In the genomic region with DNA sequence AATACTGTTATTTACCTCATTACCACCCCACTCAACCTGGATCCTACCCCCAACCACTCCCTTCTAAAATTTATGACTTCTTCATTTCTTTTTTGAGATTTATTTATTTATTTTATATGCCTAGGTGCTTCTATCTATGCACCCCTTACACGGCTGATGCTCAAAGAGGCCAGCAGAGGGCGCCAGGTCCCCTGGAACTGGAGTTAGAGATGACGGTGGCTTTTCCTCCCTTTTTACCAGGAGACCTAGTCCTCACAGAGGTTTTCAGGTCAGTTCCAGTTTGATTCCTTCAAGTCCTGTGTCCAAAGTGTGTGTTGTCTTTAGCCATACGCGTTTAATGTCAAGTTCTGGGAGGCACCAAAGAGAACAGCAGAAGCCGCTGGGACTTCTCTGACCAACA, we compare ENCODE assay signal across 8 mouse cellular contexts. TPM values are rescaled to one million over a fixed set of nuclear protein-coding genes. Genes with fewer than 3 reads are reported as not detected.
DNase-seq lines count a peak whose midpoint lies in the region; ATAC-seq and TF ChIP-seq lines count a peak whose summit lies in the region.

No protein-coding gene starts in this region.

- TF ChIP-seq CTCF in left cerebral cortex, adult 2 months (IDR thresholded peaks at IDR 0.05), result peak; percentile 87
- peak; percentile 87 for TF ChIP-seq CTCF in Patski (IDR thresholded peaks at IDR 0.05)
- peak; percentile 56 for TF ChIP-seq CTCF in cerebellum, adult 2 months (IDR thresholded peaks at IDR 0.05; ENCODE audit: borderline replicate concordance, insufficient read depth, low read depth, low read length)
- peak; percentile 91 for TF ChIP-seq CTCF in liver, embryonic 14.5 days (IDR thresholded peaks at IDR 0.05; ENCODE audit: low read depth)

- H3K27ac ChIP-seq in left cerebral cortex, adult 2 months, result no peak overlapping the region
- H3K27ac ChIP-seq in cerebellum, adult 2 months (ENCODE audit: insufficient read depth, low read length), result no peak overlapping the region
- H3K27ac ChIP-seq in liver, embryonic 14.5 days, result no peak overlapping the region

- intact Hi-C loops in left cerebral cortex, adult 2 months (cut with DNase I), result loop anchor here (1.0 to 10.0 kb wide), 5 partner anchors 62 to 602 kb away; no protein-coding TSS in a partner anchor

- POLR2A ChIA-PET in Patski (lab: Charles Lee), result no interaction called here

- WGBS in cerebellum, adult 2 months, result 22% methylated on average over 6 of the region's 6 CpGs
- WGBS in liver, embryonic 14.5 days (ENCODE audit: insufficient replicate concordance), result 15% methylated on average over 6 of the region's 6 CpGs

- H3K4me1 ChIP-seq in cerebellum, adult 2 months (ENCODE audit: control insufficient read depth, insufficient read depth, low read length), result no peaks in the 10 kb centered on the region
- H3K4me1 ChIP-seq in liver, embryonic 14.5 days (replicated peaks; ENCODE audit: control insufficient read depth in 2 of 2, insufficient read depth in 2 of 2, low read length in 1 of 2), result no peaks in the 10 kb centered on the region; a peak in 1 of 4 replicates

- peak; percentile 42 to 57 for DNase-seq in left cerebral cortex, adult 2 months (ENCODE audit: extremely low spot score in 1 of 2, low spot score in 2 of 2)
- no peak for DNase-seq in left cerebral cortex, adult 11 months (ENCODE audit: low spot score)
- DNase-seq in Patski (ENCODE audit: low read depth, low spot score), result no peak
- DNase-seq in cerebellum, adult 2 months, result peak; percentile 37 to 38
- DNase-seq in heart, adult 9 months (ENCODE audit: low spot score in 2 of 2), result peak; percentile 25 to 35
- peak in 2 of 3 experiments; percentile 54 to 56 for DNase-seq in liver, embryonic 14.5 days (ENCODE audit: low read depth in 3 of 3, low spot score in 3 of 3)
- peak; percentile 44 for DNase-seq in skeletal muscle tissue, adult 2 months (ENCODE audit: low read depth, low spot score)

- H3K27me3 ChIP-seq in Patski, result no peaks in the 10 kb centered on the region
- H3K27me3 ChIP-seq in cerebellum, adult 2 months (ENCODE audit: control insufficient read depth, insufficient read depth, low read length), result no peaks in the 10 kb centered on the region
- H3K27me3 ChIP-seq in liver, embryonic 14.5 days (ENCODE audit: control insufficient read depth, insufficient read depth, low read length), result 0 out of 2 replicates have a peak, but pooled peaks cover 3% of the 10 kb centered on the region

- H3K9me3 ChIP-seq in liver, embryonic 14.5 days (ENCODE audit: control insufficient read depth, low read length), result no peaks in the 10 kb centered on the region

- no peak for TF ChIP-seq EP300 in liver, embryonic 14.5 days (IDR thresholded peaks at IDR 0.05; ENCODE audit: low read depth)

- no peak overlapping the region for H3K4me3 ChIP-seq in left cerebral cortex, adult 2 months
- no peak overlapping the region for H3K4me3 ChIP-seq in cerebellum, adult 2 months (replicated peaks; ENCODE audit: insufficient read depth, low read depth, low read length)
- H3K4me3 ChIP-seq in liver, embryonic 14.5 days (ENCODE audit: insufficient read depth in 1 of 2, low read depth in 2 of 2, low read length in 2 of 2), result no peak overlapping the region

- CTCF ChIA-PET in Patski (lab: Charles Lee), result interaction anchor here (1.0 to 6.3 kb wide), 8 partner anchors 8 to 448 kb away, joined by 3 to 41 read pairs (median 4); no protein-coding TSS in a partner anchor

- TF ChIP-seq POLR2A in cerebellum, adult 2 months (IDR thresholded peaks at IDR 0.05; ENCODE audit: borderline replicate concordance, insufficient read depth, low read length), result no peak

- in situ Hi-C loops in Patski (cut with MboI; ENCODE audit: low pct_unique_long_range_greater_than_20kb), result loop anchor here (5.0 to 10.0 kb wide), 3 partner anchors 312 to 595 kb away; no protein-coding TSS in a partner anchor

- ATAC-seq in Patski, result no peak
- ATAC-seq in liver, embryonic 14.5 days (ENCODE audit: insufficient read depth), result no peak
- ATAC-seq in inflammation-experienced regulatory T-cells, adult 6 months, result no peak

- no peak overlapping the region for H3K4me2 ChIP-seq in liver, embryonic 14.5 days (ENCODE audit: low read depth)

- no peak overlapping the region for H3K9ac ChIP-seq in liver, embryonic 14.5 days (replicated peaks)

- H3K36me3 ChIP-seq in liver, embryonic 14.5 days (replicated peaks; ENCODE audit: control insufficient read depth, insufficient read depth, low read depth), result no peaks in the 10 kb centered on the region

RNA-seq across cellular contexts. Expression of gene Tnfrsf21, which starts 3.6 kb away (rescaled TPM):
- total RNA-seq in left cerebral cortex, adult 2 months (2021), result 10 to 100 TPM; 81.4 to 82.2 TPM
- polyA plus RNA-seq in Patski (2021), result 70.8 TPM
- polyA plus RNA-seq in cerebellum, adult 2 months (2012; rRNA removed), result 55.8 and 65.3 TPM in 2 replicates
- 16.7 and 17.0 TPM in 2 replicates for polyA plus RNA-seq in liver, embryonic 14.5 days (2012; rRNA removed)
- polyA plus RNA-seq in liver, embryonic 14.5 days (2014; fragmentation: Nextera tagmentation; extraction: Ambion mirVana), result 21.2 and 23.9 TPM in 2 replicates
- under 1 TPM in 2 of 3 experiments, not detected in 1; 0.19 to 0.25 TPM for polyA plus RNA-seq in inflammation-experienced regulatory T-cells, adult 6 months (2017; shearing (Covaris generic))

Comparison
In these comparisons a context has a peak if more than half of its experiments do, and no peak if none do; other contexts are left out.
1. DNase-seq: peak in left cerebral cortex, adult 2 months (2 of 2), cerebellum, adult 2 months (2 of 2), heart, adult 9 months (2 of 2), liver, embryonic 14.5 days (2 of 3) and skeletal muscle tissue, adult 2 months (single experiment); none in left cerebral cortex, adult 11 months (single experiment) and Patski (single experiment).
2. RNA of gene Tnfrsf21, which starts 3.6 kb away (polyA plus RNA-seq): 70.8 TPM in Patski (single experiment), 55.8 to 65.3 TPM in cerebellum, adult 2 months and 16.7 to 23.9 TPM in liver, embryonic 14.5 days; 0.19 to 0.25 TPM in inflammation-experienced regulatory T-cells, adult 6 months; every median in the first group is over 10 times any median in the second.
3. Peak in every context shown above with its lines, with median percentiles within 50 percentile points of each other: CTCF ChIP-seq.